In the genomic region with DNA sequence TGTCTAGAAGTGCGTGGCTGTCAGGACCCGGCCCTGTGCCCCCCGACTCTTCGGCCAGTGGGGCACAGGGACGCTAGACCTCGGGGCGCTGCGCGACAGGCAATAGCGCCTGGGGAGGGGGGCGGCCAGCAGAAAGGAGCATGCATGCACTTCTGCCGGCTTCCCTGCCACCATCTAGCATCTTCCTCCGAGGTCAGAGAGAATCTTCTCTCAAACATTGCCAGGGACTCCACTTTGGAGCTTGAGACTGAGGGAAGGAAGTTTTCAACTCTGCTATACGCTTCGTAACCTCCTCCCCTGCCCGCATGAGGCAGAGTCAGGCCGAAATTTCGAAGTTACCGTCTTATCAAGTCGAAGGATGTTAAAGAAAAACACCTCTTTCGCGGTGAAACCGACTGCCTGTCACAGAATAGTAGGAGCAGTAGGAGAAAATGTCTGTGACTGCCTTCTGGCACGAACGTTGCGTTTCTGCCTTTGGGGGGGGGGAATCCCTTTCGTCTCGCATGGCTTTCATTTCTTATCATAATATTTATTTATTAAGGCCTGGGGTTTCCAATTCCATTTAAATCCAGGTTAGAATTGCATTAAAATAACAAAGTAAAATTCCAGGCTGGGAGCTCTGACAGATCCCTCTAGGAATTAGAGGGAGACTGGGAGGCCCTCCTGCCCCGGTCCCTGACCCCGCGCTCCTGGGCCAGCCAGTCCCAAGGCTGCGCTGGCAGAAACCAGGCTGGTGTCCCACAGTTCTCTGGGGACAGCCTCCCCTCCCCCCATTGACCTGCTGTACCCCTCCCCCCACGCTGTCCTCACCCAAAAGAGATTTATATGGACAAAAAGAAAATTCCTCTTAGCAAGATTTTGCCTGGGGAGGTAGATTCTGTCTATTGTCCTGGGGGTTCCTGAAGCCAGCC, we compare ENCODE assay signal across 8 mouse cellular contexts. TPM values are rescaled to one million over a fixed set of nuclear protein-coding genes. Genes with fewer than 3 reads are reported as not detected.
DNase-seq lines count a peak whose midpoint lies in the region; ATAC-seq and TF ChIP-seq lines count a peak whose summit lies in the region.

No protein-coding gene starts in this region.

- TF ChIP-seq CTCF in lung, adult 2 months (IDR thresholded peaks at IDR 0.05; ENCODE audit: insufficient read depth, low read length) = no peak

- no peak for DNase-seq in lung, adult 2 months
- DNase-seq in lung, postnatal 10 days = no peak
- peak; percentile 68 for DNase-seq in embryonic facial prominence, embryonic 10.5 days (ENCODE audit: low spot score)
- DNase-seq in layer of hippocampus, postnatal 10 days (ENCODE audit: low spot score in 2 of 2) = no peak
- no peak for DNase-seq in layer of hippocampus, postnatal 14 days (ENCODE audit: low spot score in 2 of 2)
- no peak for DNase-seq in layer of hippocampus, postnatal 25 days (ENCODE audit: extremely low spot score in 1 of 2, low spot score in 1 of 2)

- no peak for TF ChIP-seq POLR2A in lung, adult 2 months (IDR thresholded peaks at IDR 0.05; ENCODE audit: borderline replicate concordance, extremely low read depth, low read depth, low read length)

- H3K9ac ChIP-seq in intestine, embryonic 16.5 days (ENCODE audit: low read depth, low read length) = peak overlapping the region; percentile 73
- peak overlapping the region; percentile 84 for H3K9ac ChIP-seq in neural tube, embryonic 14.5 days (replicated peaks; ENCODE audit: low read depth, low read length)

- H3K9me3 ChIP-seq in embryonic facial prominence, embryonic 10.5 days = no peaks in the 10 kb centered on the region
- H3K9me3 ChIP-seq in intestine, embryonic 16.5 days (ENCODE audit: control insufficient read depth, low read length) = no peaks in the 10 kb centered on the region
- no peaks in the 10 kb centered on the region for H3K9me3 ChIP-seq in neural tube, embryonic 14.5 days (ENCODE audit: control insufficient read depth, low read length)

- H3K27me3 ChIP-seq in embryonic facial prominence, embryonic 10.5 days (replicated peaks; ENCODE audit: low read depth, poor library complexity, severe bottlenecking) = peaks cover 80% of the 10 kb centered on the region
- peaks cover 31% of the 10 kb centered on the region for H3K27me3 ChIP-seq in intestine, embryonic 16.5 days (replicated peaks; ENCODE audit: control insufficient read depth, insufficient read depth, low read length)
- H3K27me3 ChIP-seq in neural tube, embryonic 14.5 days (ENCODE audit: control insufficient read depth, insufficient read depth, low read length) = peaks cover 2% of the 10 kb centered on the region; the same call in 1 of the 2 replicates

- H3K36me3 ChIP-seq in embryonic facial prominence, embryonic 10.5 days (replicated peaks) = peaks cover 4% of the 10 kb centered on the region; the same call in 1 of the 2 replicates
- H3K36me3 ChIP-seq in intestine, embryonic 16.5 days (ENCODE audit: control insufficient read depth, insufficient read depth, low read length) = no peaks in the 10 kb centered on the region
- no peaks in the 10 kb centered on the region for H3K36me3 ChIP-seq in neural tube, embryonic 14.5 days (ENCODE audit: control insufficient read depth, insufficient read depth, low read length)

- ATAC-seq in intestine, embryonic 16.5 days = no peak
- no peak; the same call in 1 of the 2 replicates for ATAC-seq in neural tube, embryonic 14.5 days (ENCODE audit: low read depth)

- H3K4me3 ChIP-seq in lung, adult 2 months (replicated peaks; ENCODE audit: extremely low read depth, low read depth, low read length) = peak overlapping the region; percentile 0
- peak overlapping the region; percentile 88 for H3K4me3 ChIP-seq in embryonic facial prominence, embryonic 10.5 days
- H3K4me3 ChIP-seq in intestine, embryonic 16.5 days (ENCODE audit: low read length) = peak overlapping the region; percentile 64
- peak overlapping the region; percentile 66 for H3K4me3 ChIP-seq in neural tube, embryonic 14.5 days (ENCODE audit: low read depth, low read length)

- H3K27ac ChIP-seq in embryonic facial prominence, embryonic 10.5 days (replicated peaks) = peak overlapping the region; percentile 96
- H3K27ac ChIP-seq in intestine, embryonic 16.5 days (ENCODE audit: low read length) = no peak overlapping the region
- H3K27ac ChIP-seq in neural tube, embryonic 14.5 days (ENCODE audit: low read depth, low read length) = peak overlapping the region; percentile 88

- peak overlapping the region; percentile 100 for H3K4me2 ChIP-seq in intestine, embryonic 16.5 days (ENCODE audit: low read depth, low read length)
- H3K4me2 ChIP-seq in neural tube, embryonic 14.5 days (ENCODE audit: low read depth, low read length) = peak overlapping the region; percentile 70

- WGBS in lung, adult 2 months = 3% methylated on average over 33 of the region's 33 CpGs
- WGBS in embryonic facial prominence, embryonic 10.5 days = under 1% methylated on average over 33 of the region's 33 CpGs
- 5% methylated on average over 33 of the region's 33 CpGs for WGBS in intestine, embryonic 16.5 days
- 1% methylated on average over 32 of the region's 33 CpGs for WGBS in neural tube, embryonic 14.5 days

- peaks cover 4% of the 10 kb centered on the region for H3K4me1 ChIP-seq in lung, adult 2 months (ENCODE audit: control insufficient read depth, insufficient read depth, low read length)
- peaks cover 93% of the 10 kb centered on the region for H3K4me1 ChIP-seq in embryonic facial prominence, embryonic 10.5 days
- peaks cover 24% of the 10 kb centered on the region for H3K4me1 ChIP-seq in intestine, embryonic 16.5 days (ENCODE audit: control insufficient read depth, insufficient read depth, low read length)
- H3K4me1 ChIP-seq in neural tube, embryonic 14.5 days (ENCODE audit: control insufficient read depth, insufficient read depth, low read length) = peaks cover 33% of the 10 kb centered on the region

RNA-seq across cellular contexts. Expression of a gene that starts 1.0 kb away (rescaled TPM):
- 3.1 and 3.6 TPM in 2 replicates for polyA plus RNA-seq in lung, adult 2 months (2012; rRNA removed)
- polyA plus RNA-seq in embryonic facial prominence, embryonic 10.5 days (2016; fragmentation: Nextera tagmentation; extraction: Ambion mirVana) = 8.7 and 9.7 TPM in 2 replicates
- polyA plus RNA-seq in intestine, embryonic 16.5 days (2015; fragmentation: Nextera tagmentation; extraction: Ambion mirVana) = 1.0 and 1.1 TPM in 2 replicates
- 4.7 and 6.3 TPM in 2 replicates for polyA plus RNA-seq in neural tube, embryonic 14.5 days (2014; fragmentation: Nextera tagmentation; extraction: Ambion mirVana)
- 1 to 10 TPM; 2.5 to 3.5 TPM for total RNA-seq in layer of hippocampus, postnatal 10 days (2021)
- total RNA-seq in layer of hippocampus, postnatal 14 days (2021) = 1 to 10 TPM; 1.7 to 2.4 TPM
- total RNA-seq in layer of hippocampus, postnatal 25 days (2021) = 1 to 10 TPM; 1.0 to 1.1 TPM

RNA-seq across cellular contexts. Expression of a gene that starts 34.0 kb away (rescaled TPM):
- polyA plus RNA-seq in lung, adult 2 months (2012; rRNA removed) = 69.0 and 75.8 TPM in 2 replicates
- 32.8 and 35.9 TPM in 2 replicates for polyA plus RNA-seq in embryonic facial prominence, embryonic 10.5 days (2016; fragmentation: Nextera tagmentation; extraction: Ambion mirVana)
- 22.1 and 23.7 TPM in 2 replicates for polyA plus RNA-seq in intestine, embryonic 16.5 days (2015; fragmentation: Nextera tagmentation; extraction: Ambion mirVana)
- polyA plus RNA-seq in neural tube, embryonic 14.5 days (2014; fragmentation: Nextera tagmentation; extraction: Ambion mirVana) = 37.6 and 46.1 TPM in 2 replicates
- 10 to 100 TPM; 76.1 to 80.4 TPM for total RNA-seq in layer of hippocampus, postnatal 10 days (2021)
- total RNA-seq in layer of hippocampus, postnatal 14 days (2021) = 100 to 1,000 TPM in 1 of 2 experiments, 10 to 100 TPM in 1; 95.1 to 102 TPM
- total RNA-seq in layer of hippocampus, postnatal 25 days (2021) = 100 to 1,000 TPM in 1 of 2 experiments, 10 to 100 TPM in 1; 95.9 to 109 TPM

Comparison
In these comparisons a context has a peak if more than half of its experiments do, and no peak if none do; other contexts are left out.
1. H3K4me3 ChIP-seq: peak in every context shown above with its lines; median percentile 88 in embryonic facial prominence, embryonic 10.5 days; 66 in neural tube, embryonic 14.5 days; 64 in intestine, embryonic 16.5 days; 0 in lung, adult 2 months.